Mouse (Mus musculus) CH12.LX (cell line): ENCODE results near the gene Gpr84. TPM values are rescaled to one million over a fixed set of nuclear protein-coding genes. Genes with fewer than 3 reads are reported as not detected.

Experiments
- DNase-seq: peaks from one replicate; pipeline ENCODE4 v3.0.0-alpha.2; 2013; ENCODE audit errors: extremely low read depth
- H3K27ac ChIP-seq: 2 replicates; pipeline ENCODE4 v1.5.1; 2012; ENCODE audit warnings: low read depth, mild to moderate bottlenecking, control low read depth, moderate library complexity; ENCODE audit not compliant: insufficient read depth
- H3K27me3 ChIP-seq: replicated peaks from 2 replicates; pipeline ENCODE3; 2012; ENCODE audit warnings: inconsistent platforms
- H3K36me3 ChIP-seq, 2 experiments: replicated peaks in 1 of 2; 2 replicates each; pipeline versions ENCODE3 to v1.6.1; 2012; ENCODE audit warnings: inconsistent platforms in 1 of 2, low read length in 1 of 2, mild to moderate bottlenecking in 1 of 2, mixed read lengths in 1 of 2, moderate library complexity in 1 of 2; ENCODE audit not compliant: control insufficient read depth in 1 of 2, insufficient read depth in 1 of 2
- H3K4me1 ChIP-seq, 2 experiments: 2 replicates each; pipeline ENCODE4 v1.6.1; 2012; ENCODE audit warnings: inconsistent platforms in 1 of 2, moderate library complexity in 1 of 2; ENCODE audit not compliant: insufficient read depth in 2 of 2, control insufficient read depth in 1 of 2
- H3K4me2 ChIP-seq: 2 replicates; pipeline ENCODE4 v1.6.1; 2012; ENCODE audit warnings: low read depth, mild to moderate bottlenecking, control low read depth; ENCODE audit not compliant: poor library complexity, insufficient read depth, severe bottlenecking
- H3K4me3 ChIP-seq, 3 experiments: fragments of 150-350 bp in 1 of 3; sonication (generic) in 1 of 3; replicated peaks in 1 of 3; 2 replicates each; pipeline versions ENCODE3 to v1.5.1; 2011 to 2012; ENCODE audit warnings: low read depth in 2 of 3, low read length in 2 of 3, mild to moderate bottlenecking in 2 of 3, moderate library complexity in 2 of 3, control low read depth in 1 of 3, improper control_type of control experiment in 1 of 3, inconsistent platforms in 1 of 3, mixed read lengths in 1 of 3; ENCODE audit not compliant: poor library complexity in 1 of 3
- H3K79me2 ChIP-seq: replicated peaks from 2 replicates; pipeline ENCODE4 v1.6.1; 2012; ENCODE audit warnings: mild to moderate bottlenecking, moderate library complexity; ENCODE audit not compliant: control insufficient read depth, poor library complexity, insufficient read depth, severe bottlenecking; ENCODE audit errors: extremely low read depth
- H3K9ac ChIP-seq: 2 replicates; pipeline ENCODE4 v1.6.1; 2012; ENCODE audit warnings: low read depth, mild to moderate bottlenecking, control low read depth, moderate library complexity; ENCODE audit not compliant: insufficient read depth
- H3K9me3 ChIP-seq: replicated peaks from 2 replicates; pipeline ENCODE3; 2012; ENCODE audit warnings: low read length, inconsistent platforms, mixed read lengths
- BHLHE40 ChIP-seq: IDR thresholded peaks from 2 replicates; pipeline ENCODE4 v1.6.1; 2011; ENCODE audit warnings: mild to moderate bottlenecking, low read depth, low read length, improper control_type of control experiment
- CHD1 ChIP-seq: IDR thresholded peaks from 2 replicates; pipeline ENCODE4 v1.6.1; 2012; ENCODE audit warnings: low read depth, low read length, improper control_type of control experiment, inconsistent platforms
- CTCF ChIP-seq, 2 experiments: IDR thresholded peaks in 1 of 2; conservative IDR thresholded peaks in 1 of 2; 2 replicates each; pipeline ENCODE4 v1.5.1; 2011 to 2012; ENCODE audit warnings: low read depth in 2 of 2, low read length in 2 of 2, improper control_type of control experiment in 1 of 2, inconsistent platforms in 1 of 2, mild to moderate bottlenecking in 1 of 2, moderate library complexity in 1 of 2
- E2F4 ChIP-seq: IDR thresholded peaks from 2 replicates; pipeline ENCODE4 v1.6.1; 2011; ENCODE audit warnings: low read depth, low read length, improper control_type of control experiment; ENCODE audit not compliant: insufficient replicate concordance
- ELF1 ChIP-seq: IDR thresholded peaks from 2 replicates; pipeline ENCODE4 v1.6.1; 2014; ENCODE audit warnings: low read depth, mild to moderate bottlenecking, inconsistent platforms, low read length, improper control_type of control experiment
- EP300 ChIP-seq: IDR thresholded peaks from 2 replicates; pipeline ENCODE4 v1.6.1; 2011; ENCODE audit warnings: low read length, improper control_type of control experiment
- GABPA ChIP-seq: IDR thresholded peaks from 2 replicates; pipeline ENCODE4 v1.6.1; 2012; ENCODE audit warnings: low read depth, low read length, improper control_type of control experiment, inconsistent platforms; ENCODE audit not compliant: insufficient replicate concordance
- JUN ChIP-seq: IDR thresholded peaks from 2 replicates; pipeline ENCODE4 v1.6.1; 2011; ENCODE audit warnings: low read depth, mild to moderate bottlenecking, low read length, improper control_type of control experiment, moderate library complexity; ENCODE audit not compliant: insufficient read depth
- KAT2A ChIP-seq: IDR thresholded peaks from 2 replicates; pipeline ENCODE4 v1.6.1; 2012; ENCODE audit warnings: low read length, improper control_type of control experiment, inconsistent platforms; ENCODE audit not compliant: insufficient replicate concordance
- MAZ ChIP-seq: IDR thresholded peaks from 2 replicates; pipeline ENCODE4 v1.6.1; 2012; ENCODE audit warnings: low read depth, mild to moderate bottlenecking, inconsistent platforms, low read length, improper control_type of control experiment, moderate library complexity
- MEF2A ChIP-seq: IDR thresholded peaks from 2 replicates; pipeline ENCODE4 v1.6.1; 2014; ENCODE audit warnings: low read depth, mild to moderate bottlenecking, inconsistent platforms, low read length, improper control_type of control experiment, borderline replicate concordance
- MXI1 ChIP-seq: IDR thresholded peaks from 2 replicates; pipeline ENCODE4 v1.6.1; 2011; ENCODE audit warnings: mild to moderate bottlenecking, low read depth, low read length, improper control_type of control experiment
- NELFE ChIP-seq: IDR thresholded peaks from 2 replicates; pipeline ENCODE4 v1.6.1; 2011; ENCODE audit warnings: low read depth, low read length, improper control_type of control experiment
- POLR2AphosphoS2 ChIP-seq: IDR thresholded peaks from 2 replicates; pipeline ENCODE4 v1.6.1; 2011; ENCODE audit warnings: low read depth, low read length, improper control_type of control experiment
- RAD21 ChIP-seq: IDR thresholded peaks from 2 replicates; pipeline ENCODE4 v1.6.1; 2011; ENCODE audit warnings: low read depth, mild to moderate bottlenecking, low read length, improper control_type of control experiment, moderate library complexity
- SMC3 ChIP-seq: IDR thresholded peaks from 2 replicates; pipeline ENCODE4 v1.6.1; 2011; ENCODE audit warnings: low read depth, low read length, improper control_type of control experiment
- UBTF ChIP-seq: IDR thresholded peaks from 2 replicates; pipeline ENCODE4 v1.6.1; 2012; ENCODE audit warnings: low read depth, mild to moderate bottlenecking, inconsistent platforms, low read length, improper control_type of control experiment, moderate library complexity
- USF1 ChIP-seq: IDR thresholded peaks from 2 replicates; pipeline ENCODE4 v1.6.1; 2014; ENCODE audit warnings: low read depth, mild to moderate bottlenecking, inconsistent platforms, low read length, improper control_type of control experiment
- USF2 ChIP-seq: conservative IDR thresholded peaks from 2 replicates; pipeline ENCODE4 v1.6.1; 2011; ENCODE audit warnings: low read depth, low read length, improper control_type of control experiment
- ZC3H11A ChIP-seq: IDR thresholded peaks from 2 replicates; pipeline ENCODE4 v1.6.1; 2012; ENCODE audit warnings: low read depth, mild to moderate bottlenecking, inconsistent platforms, low read length, improper control_type of control experiment
- ZKSCAN1 ChIP-seq: IDR thresholded peaks from 2 replicates; pipeline ENCODE4 v1.6.1; 2012; ENCODE audit warnings: low read depth, inconsistent platforms, low read length, improper control_type of control experiment, borderline replicate concordance
- ZMIZ1 ChIP-seq: IDR thresholded peaks from 2 replicates; pipeline ENCODE4 v1.6.1; 2012; ENCODE audit warnings: low read depth, mild to moderate bottlenecking, inconsistent platforms, low read length, improper control_type of control experiment
- ZNF384 ChIP-seq: IDR thresholded peaks from 2 replicates; pipeline ENCODE4 v1.6.1; 2012; ENCODE audit warnings: low read depth, low read length, improper control_type of control experiment, inconsistent platforms
- dilution Hi-C: fragments of 300-500 bp; cut with MboI; formaldehyde crosslinking; loops from 2 replicates; pipeline ENCODE4 v1.14.3; 2020; ENCODE audit warnings: low sequenced_read_pairs; ENCODE audit not compliant: extremely low pct_unique_long_range_greater_than_20kb, extremely low pct_ligation_motif_present
- in situ Hi-C: fragments of 300-500 bp; cut with MboI; formaldehyde crosslinking; loops from 3 replicates; pipeline ENCODE4 v1.14.3; 2019; ENCODE audit warnings: low sequenced_read_pairs, low pct_ligation_motif_present, low pct_unique_long_range_greater_than_20kb, mixed read lengths
- polyA plus RNA-seq: library from polyadenylated mRNA; unstranded; fragments of >175 nt; gene quantifications from 2 replicates; pipeline ENCODE4 v1.2.1, GENCODE M21; 2012; ENCODE audit warnings: low read depth; ENCODE audit not compliant: insufficient read length
- total RNA-seq, 2 experiments: library from RNA; depleted of rRNA; stranded (reverse); fragments of 300-350 nt in 1 of 2; fragments of >200 nt in 1 of 2; gene quantifications; 2 replicates each; pipeline ENCODE4 v1.2.3; 2012 to 2014

The Gpr84 gene
- total and polyA plus RNA-seq, 3 experiments: 0.42 to 1.4 (median 0.66) TPM

- Histone ChIP-seq H3K9ac (no peak overlapping the region), H3K9me3 (no peaks in the 10 kb centered on the region), H3K4me1 (peaks cover 0 to 30% of the 10 kb centered on the region in 2 experiments; a peak in 2 of 4 replicates), H3K36me3 (peaks cover 26 to 67% of the 10 kb centered on the region in 2 experiments), H3K4me2 (no peak overlapping the region), H3K27me3 (no peaks in the 10 kb centered on the region), H3K4me3 (no peak overlapping the region), H3K27ac (no peak overlapping the region), H3K79me2 (peaks cover 45% of the 10 kb centered on the region)
- TF ChIP-seq MEF2A (no peak), SMC3 (no peak), USF2 (no peak), ZC3H11A (no peak), UBTF (no peak), KAT2A (no peak), MXI1 (no peak), ZKSCAN1 (no peak), E2F4 (no peak), ELF1 (no peak), NELFE (no peak)
- in situ Hi-C loops (no loop called here), dilution Hi-C loops (no loop called here)
- no peak for DNase-seq
Observed at GRCm38 (mm10) chr15:103285778-103286417, 24.5 kb downstream of the Gpr84 start.

GRCm38 (mm10) chr15:103284647-103285046 lies 25.8 kb downstream of the Gpr84 start:
- Histone ChIP-seq H3K9me3 (no peaks in the 10 kb centered on the region), H3K27ac (no peak overlapping the region), H3K27me3 (no peaks in the 10 kb centered on the region), H3K4me2 (no peak overlapping the region), H3K4me1 (peaks cover 0 to 41% of the 10 kb centered on the region in 2 experiments; a peak in 2 of 4 replicates), H3K79me2 (peaks cover 51% of the 10 kb centered on the region), H3K9ac (no peak overlapping the region), H3K36me3 (peaks cover 16 to 59% of the 10 kb centered on the region in 2 experiments), H3K4me3 (no peak overlapping the region)
- dilution Hi-C loops: no loop called here
- no peak for DNase-seq
- in situ Hi-C loops: loop anchor here (5.0 kb wide), 1 partner anchor 33 kb away; no protein-coding TSS in a partner anchor
- TF ChIP-seq CTCF (conservative IDR thresholded peaks at IDR 0.05 in 1 of 2, IDR thresholded peaks at IDR 0.05 in 1 of 2; ENCODE audit: low read depth in 2 of 2, low read length in 2 of 2): 0 out of 4 replicates have a peak, but pooled peaks of 1 of the 2 experiments have one; percentile 1
- TF ChIP-seq EP300: no peak

GRCm38 (mm10) chr15:103284066-103284465 lies 26.3 kb downstream of the Gpr84 start:
- Histone ChIP-seq H3K9ac (no peak overlapping the region), H3K36me3 (peaks cover 10 to 56% of the 10 kb centered on the region in 2 experiments), H3K9me3 (no peaks in the 10 kb centered on the region), H3K4me2 (no peak overlapping the region), H3K27ac (no peak overlapping the region), H3K79me2 (peaks cover 46% of the 10 kb centered on the region), H3K4me3 (no peak overlapping the region), H3K4me1 (peaks cover 0 to 41% of the 10 kb centered on the region in 2 experiments; a peak in 2 of 4 replicates), H3K27me3 (no peaks in the 10 kb centered on the region)
- in situ Hi-C loops (loop anchor here (5.0 kb wide), 1 partner anchor 33 kb away; no protein-coding TSS in a partner anchor), dilution Hi-C loops (no loop called here)
- peak; percentile 68 for DNase-seq
- no peak for TF ChIP-seq JUN
- no peak for TF ChIP-seq BHLHE40
- no peak for TF ChIP-seq ZMIZ1
- TF ChIP-seq KAT2A: no peak
- no peak for TF ChIP-seq MAZ
- no peak for TF ChIP-seq USF1
- TF ChIP-seq NELFE: no peak; the same call in 1 of the 2 replicates
- TF ChIP-seq CHD1: no peak
- TF ChIP-seq SMC3: peak; percentile 74
- TF ChIP-seq GABPA: no peak
- TF ChIP-seq POLR2AphosphoS2: no peak
- no peak for TF ChIP-seq ZNF384
- peak; percentile 78 to 87 for TF ChIP-seq CTCF (conservative IDR thresholded peaks at IDR 0.05 in 1 of 2, IDR thresholded peaks at IDR 0.05 in 1 of 2; ENCODE audit: low read depth in 2 of 2, low read length in 2 of 2)
- TF ChIP-seq RAD21: peak; percentile 66
- no peak for TF ChIP-seq E2F4
- no peak for TF ChIP-seq ELF1
- no peak for TF ChIP-seq USF2
- no peak for TF ChIP-seq MEF2A
